Mouse (Mus musculus) layer of hippocampus, adult 9-11 months (tissue): ENCODE data around the gene Gm28048.

Experiments
- DNase-seq: peaks from one replicate; pipeline ENCODE4 v3.0.0; 2022

Gm28048 gene

GRCm38 (mm10) chr11:22883676-22884075 lies 98.2 kb downstream of the Gm28048 start:
- DNase-seq: no peak

GRCm38 (mm10) chr11:22882926-22883325 lies 99.0 kb downstream of the Gm28048 start:
- no peak for DNase-seq

- no peak for DNase-seq
Measured at GRCm38 (mm10) chr11:22880383-22881172, 101.3 kb downstream of the Gm28048 start.

DNA sequence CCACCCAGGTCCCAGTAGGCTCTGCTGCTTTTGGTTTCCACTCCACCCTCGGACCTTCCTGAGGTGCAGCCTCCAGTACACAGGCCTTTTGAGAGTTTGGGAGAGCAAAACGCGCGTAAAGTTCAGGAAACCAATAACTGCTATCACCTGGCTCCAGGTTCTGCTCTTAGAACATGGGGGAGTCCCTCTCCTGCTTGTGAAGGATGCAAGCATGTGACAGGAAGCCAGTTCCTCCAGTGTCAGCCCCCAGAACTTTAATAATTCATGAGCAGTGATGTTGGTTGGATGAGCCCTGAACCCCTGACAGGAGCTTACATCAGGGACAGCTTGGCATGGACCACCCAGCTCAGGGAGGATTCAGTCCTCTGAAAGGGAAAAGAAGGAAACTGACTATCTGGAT lies 102.2 kb downstream of the Gm28048 start:
- DNase-seq: no peak

DNA sequence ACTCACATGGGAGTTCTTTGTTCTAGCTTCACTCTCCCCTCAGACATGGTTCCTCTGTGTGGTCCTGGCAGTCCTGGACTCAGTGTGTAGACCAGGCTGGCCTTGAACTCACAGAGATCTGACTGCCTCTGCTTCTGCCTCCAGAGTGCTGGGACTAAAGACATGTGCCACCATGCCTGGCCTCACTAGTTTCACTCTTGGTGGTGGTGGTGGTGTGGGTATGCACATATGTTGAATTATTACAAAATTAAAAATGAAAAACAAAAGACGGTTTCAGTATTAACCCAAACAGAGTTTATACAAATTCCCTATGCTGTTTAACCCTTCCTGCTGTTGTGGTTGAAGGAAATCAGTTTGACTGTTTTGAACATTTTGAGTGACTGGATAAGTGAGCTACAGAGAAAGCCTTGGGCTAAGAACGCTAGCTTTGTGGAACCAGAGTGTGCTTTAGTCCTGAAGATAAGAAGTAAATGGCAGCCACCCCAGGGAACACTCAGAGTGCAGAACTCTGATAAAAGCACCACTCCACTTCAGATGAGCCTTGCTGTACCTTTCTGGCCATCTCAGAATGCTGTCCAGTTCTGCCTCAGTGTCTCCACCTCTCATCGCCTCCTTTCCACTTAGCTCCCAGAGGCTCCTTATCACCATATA lies 105.1 kb downstream of the Gm28048 start:
- no peak for DNase-seq

DNA sequence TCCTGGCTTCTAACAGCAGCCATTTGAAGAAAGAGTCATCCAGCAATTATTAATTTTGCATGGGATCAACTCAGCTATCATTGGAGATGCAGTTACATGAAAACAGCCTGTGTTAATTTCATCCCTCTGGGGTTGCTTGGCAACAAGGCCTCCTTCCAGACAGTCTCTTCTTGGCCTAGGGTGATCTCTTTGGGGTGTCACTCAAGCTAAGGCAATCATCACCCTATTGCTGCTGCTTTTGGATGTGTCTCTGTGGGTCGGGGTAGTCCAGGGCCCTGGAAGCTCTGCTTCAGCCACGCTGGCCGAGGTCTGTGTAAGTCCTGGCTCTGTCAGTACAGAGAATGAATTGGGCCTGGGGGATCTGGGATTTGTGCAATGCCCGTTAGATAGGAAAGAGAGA lies 106.6 kb downstream of the Gm28048 start:
- DNase-seq: no peak

DNA sequence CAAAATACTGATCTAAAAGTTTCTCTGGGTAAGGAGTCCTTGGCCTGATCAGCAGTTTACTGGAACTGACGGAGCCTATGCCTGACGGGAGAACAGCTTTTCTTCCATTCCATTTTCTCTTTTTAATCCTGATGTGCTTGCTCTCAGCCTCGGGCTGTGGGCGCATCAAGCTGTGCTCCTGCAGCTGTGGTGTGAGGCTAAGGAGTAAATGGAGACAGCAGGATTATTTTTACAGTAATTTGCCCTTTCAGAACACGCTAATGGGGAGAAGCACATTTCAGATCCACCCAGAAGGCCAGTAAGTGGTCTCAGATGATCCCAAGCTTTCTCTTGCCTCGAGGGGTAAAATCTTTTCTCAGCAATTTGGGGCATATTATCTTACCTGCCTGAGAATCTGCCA lies 107.1 kb downstream of the Gm28048 start:
- DNase-seq: no peak

- no peak for DNase-seq
Measured at GRCm38 (mm10) chr11:22873383-22873782, 108.5 kb downstream of the Gm28048 start.

GRCm38 (mm10) chr11:22872307-22872680 lies 109.6 kb downstream of the Gm28048 start:
- DNase-seq: no peak

DNA sequence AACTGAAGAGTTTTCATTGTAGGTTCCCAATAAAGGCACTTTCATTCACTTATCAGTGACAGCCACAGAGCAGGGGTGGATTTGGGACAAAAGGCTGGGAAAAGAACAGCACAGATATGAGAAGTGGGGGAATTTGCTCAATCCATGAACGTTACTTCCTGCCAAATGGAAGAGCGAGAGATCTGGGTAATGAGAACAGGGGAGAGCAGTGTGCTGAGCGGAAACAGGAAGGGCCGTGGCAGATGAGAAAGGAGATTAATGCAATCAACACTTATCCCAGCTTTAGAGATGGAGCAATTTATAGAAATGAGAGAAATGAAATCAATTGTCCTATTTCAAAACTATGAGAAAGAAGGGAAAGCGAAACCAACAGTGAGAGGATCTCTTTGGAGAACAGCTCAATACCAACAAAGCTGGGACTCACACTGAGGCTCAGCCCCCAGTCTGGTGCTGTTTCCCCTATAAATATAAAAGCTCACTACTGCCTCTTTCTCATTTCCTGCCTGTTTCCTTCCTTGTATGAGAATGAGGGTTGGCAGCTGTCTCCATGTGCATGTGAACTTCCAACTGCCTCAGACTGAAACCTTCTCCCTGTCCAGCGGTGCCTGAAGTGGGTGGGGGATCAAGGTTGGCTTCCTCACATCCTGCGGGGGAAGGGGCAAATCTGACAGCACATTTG lies 110.1 kb downstream of the Gm28048 start:
- no peak for DNase-seq

DNA sequence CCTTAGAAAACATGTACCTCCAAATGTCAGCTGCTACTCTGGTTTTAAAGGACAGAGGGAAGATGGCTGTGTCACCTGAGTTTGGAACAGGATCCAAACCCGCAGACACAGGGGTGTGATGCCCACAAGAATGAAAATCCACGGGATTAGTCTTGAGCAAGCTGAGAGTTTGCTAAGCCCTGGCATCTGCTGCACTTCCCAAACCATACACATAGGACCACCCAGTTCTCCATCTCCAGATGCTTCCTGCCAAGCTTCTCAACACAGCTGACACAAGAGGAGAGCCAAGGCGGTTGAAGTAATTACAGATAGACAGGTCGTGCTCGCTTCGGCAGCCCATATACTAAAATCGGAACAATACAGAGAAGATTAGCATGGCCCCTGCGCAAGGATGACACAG lies 113.3 kb downstream of the Gm28048 start:
- DNase-seq: no peak

GRCm38 (mm10) chr11:22867691-22868090 lies 114.2 kb downstream of the Gm28048 start:
- no peak for DNase-seq

DNA sequence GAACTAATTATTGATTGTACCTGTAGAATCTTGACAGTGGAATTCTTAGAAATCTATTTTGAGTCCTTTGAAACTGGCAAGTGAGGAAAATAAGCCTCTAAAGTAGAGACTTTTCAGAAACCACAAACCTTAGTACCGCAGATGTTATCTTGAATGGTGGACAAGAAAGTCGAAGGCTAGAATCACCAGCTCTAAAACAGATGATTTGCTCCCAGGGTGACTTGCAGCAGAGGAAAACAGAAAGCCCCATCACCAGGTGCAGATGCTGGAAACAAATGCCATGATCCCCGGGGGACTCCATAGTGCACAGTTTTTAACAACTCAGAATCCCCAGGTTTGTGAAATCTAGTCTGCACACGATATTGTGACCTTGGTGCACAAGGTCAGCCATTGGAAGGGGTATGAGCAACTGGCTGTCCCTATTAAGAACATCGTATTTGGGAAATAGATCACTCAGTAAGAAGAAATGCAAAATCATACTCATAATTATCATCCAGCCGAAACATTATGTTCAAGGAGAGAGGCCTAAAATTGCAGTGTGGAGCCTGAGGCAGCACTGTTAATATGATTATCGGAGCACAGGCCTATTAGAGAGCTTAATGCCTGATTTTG lies 116.1 kb downstream of the Gm28048 start:
- no peak for DNase-seq

- DNase-seq: no peak
Measured at GRCm38 (mm10) chr11:22864305-22865060, 117.4 kb downstream of the Gm28048 start.

DNA sequence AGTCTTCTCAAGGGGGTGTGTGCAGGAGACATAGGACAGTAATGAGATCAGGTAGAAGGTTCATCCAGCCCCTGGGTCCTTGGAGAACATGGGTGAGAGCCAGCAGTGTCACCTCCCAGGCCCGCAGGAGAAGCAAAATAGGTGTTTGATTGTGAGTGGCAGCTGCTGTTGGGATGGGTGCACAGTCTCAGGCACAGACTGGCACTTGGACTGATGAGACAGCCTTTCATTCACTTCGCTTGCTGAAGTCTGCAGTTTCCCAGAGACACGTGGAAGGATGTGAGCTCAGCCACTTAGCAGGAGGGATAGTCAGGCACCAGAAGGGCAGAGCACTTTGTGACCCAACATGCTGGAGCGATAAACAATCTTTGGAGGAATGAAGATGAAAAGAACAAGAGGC lies 118.3 kb downstream of the Gm28048 start:
- DNase-seq: no peak

GRCm38 (mm10) chr11:22861315-22861714 lies 120.6 kb downstream of the Gm28048 start:
- DNase-seq: no peak

DNA sequence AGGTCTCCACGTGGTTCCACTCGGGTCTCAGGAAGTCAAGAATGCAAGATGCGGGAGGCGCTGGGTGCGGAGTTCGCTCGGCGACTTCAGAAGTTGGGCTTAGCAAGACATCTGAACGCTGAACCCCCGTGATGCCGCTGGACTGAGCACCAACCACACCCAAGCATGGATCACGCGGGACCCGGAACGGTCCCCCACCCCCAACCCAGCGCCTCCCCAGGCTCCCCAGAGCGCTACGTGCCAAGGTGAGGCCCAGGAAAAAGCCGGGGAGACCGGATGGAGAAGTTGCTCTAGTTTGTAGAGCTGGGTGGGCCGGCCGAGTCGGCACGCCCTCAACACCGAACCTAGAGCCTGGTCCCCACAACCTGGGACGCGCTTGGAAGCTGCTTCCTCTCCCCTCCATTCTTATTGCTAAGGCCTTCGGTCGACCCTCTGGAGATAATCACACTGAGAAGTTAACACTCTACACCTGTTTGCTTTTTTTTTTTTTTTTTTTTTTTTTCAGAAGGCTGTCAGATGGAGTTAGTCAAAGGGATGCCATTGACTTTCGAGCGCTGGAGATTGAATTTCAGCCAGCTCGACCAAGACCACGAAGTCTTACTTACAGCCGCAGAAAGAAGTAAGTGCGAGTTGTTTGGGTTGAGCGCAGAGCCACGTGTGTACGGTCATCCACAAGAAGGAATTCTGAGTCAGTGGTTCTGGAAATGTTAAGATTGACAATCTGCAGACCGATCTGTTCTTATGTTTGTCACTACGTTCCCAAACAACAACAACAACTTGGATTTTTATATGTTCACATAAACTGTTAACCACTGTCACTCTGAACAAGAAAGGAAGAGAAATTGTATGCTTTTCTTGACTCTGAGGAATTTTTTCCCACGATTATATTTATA lies 121.3 kb downstream of the Gm28048 start, which contains the start of gene B3gnt2:
TSS of gene B3gnt2 (minus strand) at position 627 of the 893 bp plus-strand sequence.
- peak; percentile 27 for DNase-seq

DNA sequence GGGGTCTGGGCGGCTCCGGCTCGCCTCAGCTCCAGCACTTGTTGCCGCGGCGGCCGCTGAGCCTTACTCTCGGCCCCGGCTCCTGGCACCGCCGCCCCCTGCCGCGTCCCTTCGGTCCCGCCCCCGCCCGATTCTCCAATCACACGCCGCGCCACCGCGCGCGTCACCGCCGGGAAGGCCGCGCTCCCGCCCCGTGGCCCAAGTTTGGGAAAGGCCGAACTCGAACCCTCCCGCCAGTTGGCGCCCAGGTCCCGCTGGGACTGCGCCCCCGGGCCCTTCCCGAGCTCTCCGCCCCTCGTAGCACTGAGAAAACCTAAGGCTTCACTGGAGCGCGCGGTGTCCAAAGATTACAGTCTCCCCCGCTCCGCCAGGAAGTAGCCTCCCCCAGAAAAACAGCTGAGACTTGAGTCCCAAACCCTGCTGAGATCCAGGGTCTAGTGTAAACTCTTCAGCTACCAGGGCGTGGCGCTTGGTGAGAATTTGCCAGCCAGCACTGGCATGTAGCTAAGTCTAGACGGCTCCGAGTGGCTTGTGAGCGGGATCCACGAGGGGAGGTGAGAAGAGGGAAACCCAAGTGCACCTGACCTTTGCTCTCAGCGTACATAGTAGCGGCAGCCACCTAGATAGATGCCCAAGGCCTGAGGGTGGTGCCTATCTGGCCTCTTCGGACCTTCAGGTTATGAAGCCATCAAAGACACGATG lies 122.1 kb downstream of the Gm28048 start:
- peak; percentile 75 for DNase-seq

- DNase-seq: no peak
Measured at GRCm38 (mm10) chr11:22859301-22859632, 122.6 kb downstream of the Gm28048 start.

DNA sequence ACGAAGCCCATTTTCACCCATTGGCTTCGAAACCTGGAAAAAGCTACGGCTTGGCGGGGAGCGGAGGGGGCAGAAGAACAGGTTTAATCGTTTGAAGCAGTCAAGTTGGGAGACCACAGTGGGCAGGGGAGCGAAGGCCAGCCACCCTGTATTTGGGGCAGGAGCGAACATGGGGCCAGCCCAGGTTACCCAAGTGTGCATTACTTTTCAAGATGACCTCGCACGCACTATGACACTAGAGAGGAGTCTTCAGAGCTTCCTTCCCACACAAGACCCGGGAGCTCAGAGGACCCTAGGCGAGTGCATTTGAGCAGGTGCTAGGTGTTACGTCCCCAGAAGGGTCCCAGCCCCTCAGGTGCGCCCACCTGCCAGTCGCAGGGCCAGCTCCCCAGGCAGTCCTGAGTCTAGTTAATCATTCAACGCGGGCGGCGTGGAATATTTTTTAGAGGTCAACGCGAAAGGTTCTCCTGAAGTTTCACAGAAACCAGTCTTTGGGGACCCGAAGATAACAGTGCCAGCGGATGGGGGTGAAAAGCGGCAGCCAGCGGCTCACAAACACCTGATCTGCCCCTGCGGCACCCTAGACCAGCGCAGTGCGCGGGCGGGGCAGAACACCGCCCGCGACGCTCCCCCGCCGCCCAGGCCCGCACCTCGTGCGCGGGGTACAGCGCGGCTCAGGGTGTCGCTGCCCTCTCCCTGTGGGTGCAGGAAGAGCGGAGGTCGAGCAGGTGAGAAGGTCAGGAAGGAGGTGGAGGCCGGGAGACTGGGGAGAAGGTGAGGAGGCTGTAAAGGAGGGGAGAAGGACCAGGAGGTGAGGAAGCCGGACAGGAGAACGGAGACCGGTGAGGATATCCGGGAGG lies 123.2 kb downstream of the Gm28048 start:
- no peak for DNase-seq
